Mouse (Mus musculus) spleen, postnatal 4 days (tissue): ENCODE results near the gene Rem2.

Experiments used
- DNase-seq, 2 experiments: peaks; one replicate each; pipeline ENCODE4 v3.0.0; 2022; ENCODE audit warnings: low spot score in 2 of 2

Gene Rem2

DNA sequence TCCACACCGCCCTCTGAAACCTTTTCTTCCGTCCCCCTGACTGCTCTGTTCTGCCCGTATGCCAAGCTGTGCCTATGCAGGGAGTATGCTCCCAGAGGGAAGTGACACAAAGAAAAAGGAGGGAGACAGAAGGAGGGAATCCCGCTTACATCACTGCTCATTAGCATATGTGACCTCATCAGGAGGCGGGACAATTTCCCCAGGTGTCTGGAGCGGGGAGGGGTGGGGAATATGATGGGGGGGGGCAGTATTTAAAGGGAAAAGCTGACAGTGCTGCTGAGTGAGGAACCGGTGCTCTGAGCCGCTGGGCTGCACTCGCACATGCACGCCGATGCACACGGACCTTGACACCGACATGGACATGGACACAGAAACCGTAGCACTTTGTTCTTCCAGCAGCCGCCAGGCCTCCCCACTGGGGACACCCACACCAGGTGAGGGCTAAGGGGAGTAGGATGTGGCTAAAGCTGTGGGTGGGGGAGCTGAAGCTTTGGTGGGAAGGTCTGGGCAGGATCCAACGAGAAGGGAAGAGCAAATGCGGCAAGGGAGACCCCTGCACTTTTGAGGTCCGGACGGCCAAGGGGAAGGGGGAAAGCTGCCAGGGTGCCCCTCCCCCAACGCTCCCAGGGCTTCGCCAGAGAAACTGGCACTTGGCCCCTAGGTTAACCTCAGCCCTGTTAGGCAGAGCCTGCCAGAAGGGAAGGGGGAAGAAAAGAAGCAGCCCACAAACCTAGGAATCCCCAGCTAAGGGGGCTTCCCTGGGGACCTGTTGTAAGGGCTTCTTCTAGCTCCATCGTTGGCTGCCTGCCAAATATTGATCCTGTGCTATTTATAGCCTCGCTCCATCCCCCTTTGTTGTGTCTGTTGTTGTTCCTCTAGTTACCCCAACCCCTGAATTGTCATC lies at the start of gene Rem2:
TSS of gene Rem2 (plus strand) at position 160 of the 904 bp plus-strand sequence.
- DNase-seq: no peak

DNA sequence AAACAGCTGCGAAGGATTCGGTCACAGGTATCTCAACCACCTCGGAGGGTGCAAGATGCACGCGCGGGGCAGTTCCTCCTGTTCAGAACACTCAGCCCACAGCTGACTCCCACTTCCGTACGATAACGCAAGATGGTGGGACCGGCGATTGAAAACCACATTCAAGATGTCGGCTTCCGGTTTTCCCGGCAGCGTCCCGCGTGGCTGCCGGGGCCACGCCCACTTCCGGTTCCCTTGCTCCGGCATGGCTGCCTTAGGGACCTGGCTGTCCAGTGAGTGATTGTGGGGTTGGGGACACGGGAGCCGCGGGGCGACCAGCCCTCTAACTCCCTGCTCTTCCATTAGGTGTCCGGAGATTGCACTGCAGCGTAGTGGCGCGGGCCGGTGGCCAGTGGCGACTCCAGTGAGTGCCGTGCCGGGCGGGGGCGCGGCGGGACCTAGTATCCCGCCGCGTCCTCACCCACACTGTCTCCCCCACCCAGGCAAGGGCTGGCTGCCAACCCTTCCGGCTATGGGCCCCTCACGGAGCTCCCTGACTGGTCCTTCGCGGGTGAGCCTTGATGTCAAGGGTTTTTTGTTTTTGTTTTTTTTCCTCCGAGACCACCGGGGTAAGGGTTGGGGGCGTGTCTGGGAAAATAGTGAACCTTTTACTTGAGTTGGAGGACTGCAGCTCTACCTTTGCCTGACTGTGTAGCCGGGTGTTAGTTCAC lies 49.1 kb upstream of the Rem2 start, which contains the start of gene Mrpl52:
TSS of gene Mrpl52 (plus strand) at position 221 of the 710 bp plus-strand sequence.
- DNase-seq: peak; percentile 91 to 93

DNA sequence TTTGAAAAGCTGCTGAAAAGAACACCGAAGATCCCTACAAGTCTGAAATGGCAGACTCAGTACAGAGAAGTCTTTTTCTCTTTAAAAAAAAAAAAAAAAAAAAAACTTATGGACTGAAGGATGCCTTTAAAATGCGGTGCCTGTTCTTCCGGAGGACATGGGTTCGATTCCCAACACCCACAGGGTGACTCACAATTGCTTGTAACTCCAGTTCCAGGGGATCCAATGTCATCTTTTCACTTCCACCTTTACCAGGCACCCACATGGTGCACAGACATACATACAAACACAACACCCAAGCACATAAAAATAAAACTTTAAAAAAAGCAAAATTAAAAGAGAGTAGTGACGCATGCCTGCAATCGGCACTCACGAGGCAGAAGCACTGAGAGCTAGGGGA lies 48.2 kb upstream of the Rem2 start:
- DNase-seq: no peak

DNA sequence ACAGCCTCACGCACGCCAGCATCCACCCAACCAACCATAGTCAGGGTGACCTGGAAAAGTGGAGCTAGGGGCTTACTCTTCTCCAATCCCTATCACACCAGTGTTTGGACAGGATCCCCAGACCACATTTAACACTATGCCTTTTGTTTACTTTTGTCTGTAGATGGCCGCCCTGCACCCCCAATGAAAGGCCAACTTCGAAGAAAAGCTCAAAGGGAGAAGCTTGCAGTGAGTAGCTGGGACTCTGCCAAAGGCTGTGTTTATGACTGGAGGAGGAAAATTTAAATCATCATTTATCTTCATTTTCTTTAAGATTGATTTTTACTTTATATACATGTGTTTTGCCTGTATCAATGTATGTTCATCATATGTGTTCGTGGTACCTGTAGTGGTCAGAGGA lies 47.5 kb upstream of the Rem2 start:
- DNase-seq: no peak

DNA sequence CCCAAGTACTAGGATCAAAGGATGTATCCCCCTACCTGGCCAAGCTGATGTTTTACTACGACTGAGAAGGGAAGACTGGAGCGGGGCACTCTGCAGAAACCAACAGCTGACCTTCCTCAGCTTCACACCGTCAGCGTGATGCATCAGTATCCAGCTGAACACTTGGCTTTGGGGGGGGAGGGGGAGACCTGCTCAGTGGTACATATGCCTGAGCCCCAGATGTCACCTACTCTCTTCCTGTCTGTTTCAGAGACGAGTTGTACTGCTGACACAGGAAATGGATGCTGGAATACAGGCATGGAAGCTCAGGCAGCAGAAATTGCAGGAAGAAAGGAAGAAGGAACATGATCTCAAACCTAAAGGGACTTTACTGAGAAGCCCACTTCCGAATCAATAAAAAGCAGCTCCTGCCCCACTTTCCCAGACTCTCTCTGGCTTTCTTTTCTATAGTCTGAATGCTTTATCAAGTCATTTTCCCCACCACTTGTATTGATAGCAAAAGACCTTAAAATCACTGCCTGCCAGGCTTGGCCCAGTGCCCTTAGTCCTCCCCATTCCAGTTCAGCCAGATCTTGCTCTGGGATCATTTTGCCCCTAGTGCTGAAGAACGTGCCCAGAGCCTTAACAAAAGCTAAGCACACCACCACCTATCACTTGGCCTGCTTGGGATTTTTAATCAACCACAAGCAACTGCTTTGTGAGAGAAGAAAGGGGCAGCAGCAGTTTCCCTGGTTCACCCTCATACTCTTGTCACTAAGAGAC lies 46.4 kb upstream of the Rem2 start:
- no peak for DNase-seq

DNA sequence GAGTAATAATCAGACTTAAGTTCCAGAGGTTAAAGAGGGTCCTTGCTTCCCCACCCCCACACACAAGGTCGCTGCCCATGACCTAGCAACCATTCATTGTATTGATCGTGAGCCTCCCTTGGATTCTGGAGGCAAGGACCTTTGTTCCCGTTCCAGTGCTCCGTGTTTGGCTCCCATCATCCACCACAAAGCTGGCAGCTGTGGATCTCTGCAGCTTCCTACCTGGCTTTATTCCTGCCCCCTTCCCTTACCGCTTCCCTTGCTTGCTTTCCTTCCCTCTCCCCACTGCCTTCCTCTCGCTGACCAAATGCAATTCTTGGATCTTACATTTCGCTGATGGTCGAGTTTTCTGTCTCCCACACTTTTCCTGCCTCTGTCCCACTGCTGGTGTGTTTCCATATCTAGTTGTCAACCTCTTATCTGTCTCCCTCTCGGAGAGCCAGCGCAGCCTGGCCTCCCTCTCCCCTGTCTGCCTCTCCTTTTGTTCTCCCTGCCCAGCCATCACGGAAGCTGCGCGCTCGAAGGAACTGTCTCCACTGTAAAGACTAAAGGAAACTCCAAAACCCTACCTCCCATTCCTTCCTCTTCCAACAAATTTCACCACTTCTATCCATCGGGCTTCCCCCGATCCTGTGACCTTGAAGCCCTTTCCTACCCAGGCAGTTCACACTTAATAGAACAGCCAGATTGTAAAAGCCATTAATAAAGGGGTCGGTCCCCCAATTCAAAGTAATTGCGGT lies 45.3 kb upstream of the Rem2 start:
- DNase-seq: no peak

DNA sequence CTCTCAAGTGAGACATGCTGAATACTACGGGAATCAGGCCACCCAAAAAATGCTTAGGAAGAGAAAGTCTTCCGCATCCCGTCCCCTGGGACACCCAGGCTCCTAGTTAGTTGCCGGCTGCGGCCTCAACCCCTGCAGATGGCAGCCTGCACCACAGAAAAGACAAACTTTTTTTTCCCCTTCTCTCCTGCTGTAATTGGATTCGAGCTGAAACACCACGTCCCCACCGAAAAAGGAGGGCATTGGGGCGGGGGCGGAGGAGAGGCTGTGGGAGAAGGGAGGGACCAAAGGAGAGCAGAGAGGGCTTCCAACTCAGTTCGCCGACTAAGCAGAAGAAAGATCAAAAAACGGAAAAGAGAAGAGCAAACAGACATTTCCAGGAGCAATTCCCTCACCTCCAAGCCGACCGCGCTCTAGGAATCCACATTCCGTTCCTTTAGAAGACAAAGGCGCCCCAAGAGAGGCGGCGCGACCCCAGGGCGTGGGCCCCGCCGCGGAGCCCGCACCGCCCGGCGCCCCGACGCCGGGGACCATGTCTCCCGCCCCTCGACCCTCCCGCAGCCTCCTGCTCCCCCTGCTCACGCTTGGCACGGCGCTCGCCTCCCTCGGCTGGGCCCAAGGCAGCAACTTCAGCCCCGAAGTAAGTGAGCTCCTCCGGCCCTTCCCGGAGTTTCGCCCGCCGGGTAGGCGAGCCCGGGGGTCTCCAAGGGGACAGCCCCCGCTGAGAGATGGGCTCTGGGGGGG lies 44.4 kb upstream of the Rem2 start, which contains the start of gene Mmp14:
TSS of gene Mmp14 (plus strand) at position 279 of the 744 bp plus-strand sequence.
- peak; percentile 45 to 80 for DNase-seq

DNA sequence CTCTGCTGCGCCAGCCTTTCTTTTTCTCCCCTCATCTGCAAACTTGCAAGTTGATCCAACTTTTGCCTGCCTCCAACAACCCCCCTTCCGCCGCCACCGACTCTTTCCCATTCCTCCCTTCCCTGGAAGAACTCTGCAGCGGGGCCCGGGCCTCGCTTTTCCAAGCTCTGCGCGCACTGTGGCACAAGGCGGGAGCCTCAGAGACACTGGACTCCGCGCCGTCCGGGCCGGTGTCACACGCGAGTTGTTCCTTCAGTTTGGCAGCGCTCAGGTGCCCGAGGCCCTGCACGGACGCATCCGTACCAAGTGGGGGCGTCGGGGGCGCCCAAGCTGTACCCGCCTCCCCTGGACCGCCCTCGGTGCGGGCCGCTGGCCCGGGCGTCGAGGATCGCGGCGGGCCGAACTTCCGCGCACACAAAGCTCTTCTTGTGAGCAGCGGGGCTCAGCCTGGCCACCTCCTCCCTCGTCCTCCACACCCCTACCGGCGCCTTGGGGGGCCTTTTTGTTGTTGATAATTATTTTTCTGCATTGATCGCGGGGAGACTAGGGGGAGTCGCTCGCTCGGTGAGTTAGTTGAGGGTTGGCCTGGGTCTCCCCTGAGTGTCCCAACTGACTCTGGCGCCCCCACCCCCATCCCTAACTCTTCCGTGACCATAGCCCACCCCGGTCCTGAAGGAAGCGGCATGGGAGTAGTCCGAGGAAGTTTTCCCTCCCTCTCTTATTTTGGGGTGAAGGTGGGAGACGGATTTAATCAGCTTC lies 43.6 kb upstream of the Rem2 start:
- peak; percentile 60 to 83 for DNase-seq

DNA sequence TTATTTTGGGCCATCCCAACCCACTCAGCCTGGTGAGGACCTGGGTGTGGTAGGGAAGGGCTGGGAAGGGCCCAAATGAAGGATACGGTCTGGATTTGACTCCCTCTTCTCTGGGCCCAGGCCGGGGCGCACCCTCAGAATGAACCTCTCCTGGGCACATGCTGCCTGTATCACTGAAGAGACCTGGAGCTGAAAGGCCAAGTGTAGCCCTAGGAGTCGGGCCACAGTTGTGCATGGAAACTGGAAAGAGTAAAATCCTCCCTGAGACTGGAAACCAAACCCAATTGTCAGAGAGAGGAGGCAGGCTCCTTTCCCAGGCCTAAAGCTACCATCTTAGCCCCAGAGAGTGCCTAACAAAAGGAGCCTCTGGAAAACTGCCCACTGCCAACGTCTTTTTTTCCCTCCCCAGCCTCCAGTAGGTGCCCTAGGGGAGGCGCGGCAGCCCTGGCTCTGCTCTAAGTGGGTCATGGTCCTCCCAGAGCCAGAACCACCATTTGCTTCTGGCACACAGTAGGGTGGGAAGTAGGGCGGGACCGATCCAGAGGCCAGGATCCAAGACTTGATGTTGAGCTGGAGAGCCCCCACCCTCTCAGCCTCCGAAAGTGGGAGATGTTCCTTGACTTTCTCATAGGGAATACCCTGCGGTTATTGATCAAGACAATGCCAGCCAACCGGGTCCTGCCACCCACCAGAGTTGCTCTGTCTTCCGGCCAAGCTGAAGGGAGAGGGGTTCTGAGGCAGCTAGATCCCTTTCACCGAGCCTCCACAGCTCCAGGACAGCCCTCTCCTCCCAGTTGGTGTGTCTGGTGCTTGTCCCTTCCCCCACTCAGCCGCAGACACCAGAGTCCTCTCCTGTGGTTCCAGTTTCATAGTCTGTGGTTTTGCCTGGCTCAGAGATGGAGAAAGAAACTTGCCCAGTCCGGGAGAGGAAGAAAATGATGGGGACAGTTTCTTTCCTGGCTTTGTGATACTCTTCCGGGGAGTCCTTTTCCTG lies 42.8 kb upstream of the Rem2 start:
- peak in 1 of 2 experiments; percentile 69 for DNase-seq

DNA sequence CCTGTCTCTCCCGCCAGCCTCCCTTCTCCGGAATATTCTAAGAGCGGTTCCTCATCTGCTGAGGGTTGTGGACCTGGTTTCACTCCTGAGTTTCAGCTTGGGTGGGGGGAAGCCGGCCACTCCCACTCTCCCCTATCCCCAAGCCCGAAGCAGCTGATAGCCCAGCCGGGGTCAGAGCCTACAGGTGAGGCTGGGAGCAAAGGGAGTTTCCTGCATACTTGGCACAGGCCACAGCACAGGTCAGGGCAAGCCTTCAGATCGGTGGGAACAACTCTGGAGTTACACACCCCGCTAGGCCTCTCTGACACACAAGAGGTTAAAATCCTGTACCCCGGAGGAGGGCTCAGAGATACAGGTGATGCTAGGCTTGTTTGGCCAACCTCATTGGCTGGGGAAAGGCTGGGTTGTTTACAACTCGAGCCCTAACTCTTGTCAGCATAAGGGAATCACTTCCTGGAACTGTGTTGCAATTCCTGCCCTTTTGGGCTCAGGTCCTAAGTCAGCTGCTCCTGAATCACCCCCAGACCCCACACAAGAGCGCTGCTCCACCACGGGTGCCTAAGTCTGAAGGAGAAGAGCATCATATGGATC lies 41.9 kb upstream of the Rem2 start:
- DNase-seq: no peak

DNA sequence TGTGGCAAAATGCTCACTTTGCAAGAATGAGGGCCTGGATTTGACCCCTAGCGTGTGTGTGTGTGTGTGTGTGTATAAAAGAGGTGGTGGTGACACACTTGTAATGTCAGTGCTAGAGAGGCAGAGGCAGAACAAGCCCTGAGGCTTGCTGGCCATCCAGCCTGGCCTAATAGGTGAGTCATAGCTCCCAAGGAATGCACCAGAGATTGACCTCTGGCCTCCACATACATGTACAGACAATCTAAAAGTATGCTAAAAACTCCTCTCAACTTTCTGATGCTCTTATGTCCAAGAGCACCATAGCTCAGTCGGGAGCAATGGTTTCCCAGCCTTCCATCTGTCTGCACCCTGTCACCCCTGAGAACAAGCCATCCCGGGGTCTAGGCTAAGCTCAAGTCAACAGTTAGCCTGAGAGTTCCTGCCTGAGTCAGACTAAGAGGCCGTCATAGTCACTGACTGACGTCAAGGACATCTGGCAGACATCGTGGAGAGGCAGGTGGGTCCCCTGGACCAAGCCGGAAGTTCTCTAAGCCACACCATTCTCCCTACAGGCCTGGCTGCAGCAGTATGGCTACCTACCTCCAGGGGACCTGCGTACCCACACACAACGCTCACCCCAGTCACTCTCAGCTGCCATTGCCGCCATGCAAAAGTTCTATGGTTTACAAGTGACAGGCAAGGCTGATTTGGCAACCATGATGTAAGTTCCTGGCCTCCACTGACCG lies 40.5 kb upstream of the Rem2 start:
- DNase-seq: no peak

DNA sequence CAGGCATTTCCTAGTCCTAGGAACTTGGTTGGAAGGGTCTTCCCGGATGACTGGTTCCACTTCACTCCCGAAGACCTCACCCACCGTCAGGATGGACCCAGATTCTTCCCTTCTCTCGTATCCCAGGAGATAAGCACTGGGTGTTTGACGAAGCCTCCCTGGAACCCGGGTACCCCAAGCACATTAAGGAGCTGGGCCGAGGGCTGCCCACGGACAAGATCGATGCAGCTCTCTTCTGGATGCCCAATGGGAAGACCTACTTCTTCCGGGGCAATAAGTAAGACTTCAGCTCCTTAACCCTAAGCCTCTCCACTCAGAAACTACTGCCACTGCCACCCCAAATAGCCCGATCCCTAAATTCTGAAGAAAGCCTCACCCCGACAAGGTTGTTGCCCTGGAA lies 36.7 kb upstream of the Rem2 start:
- DNase-seq: peak in 1 of 2 experiments; percentile 58

DNA sequence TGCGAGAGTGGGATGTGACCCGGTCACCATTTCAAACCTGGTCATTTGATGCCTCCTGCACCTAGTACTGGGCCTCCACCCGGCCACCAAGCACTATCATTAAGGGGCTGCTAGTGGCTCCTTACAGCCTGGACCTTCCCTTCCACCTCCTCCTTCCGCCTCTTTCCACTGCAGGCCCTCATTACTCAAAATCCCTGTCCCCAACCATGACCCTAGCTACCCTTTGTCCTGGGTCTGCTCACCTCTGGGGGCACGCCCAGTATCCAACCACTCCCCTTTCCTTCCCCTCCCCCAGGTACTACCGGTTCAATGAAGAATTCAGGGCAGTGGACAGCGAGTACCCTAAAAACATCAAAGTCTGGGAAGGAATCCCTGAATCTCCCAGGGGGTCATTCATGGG lies 36.3 kb upstream of the Rem2 start:
- DNase-seq: no peak

DNA sequence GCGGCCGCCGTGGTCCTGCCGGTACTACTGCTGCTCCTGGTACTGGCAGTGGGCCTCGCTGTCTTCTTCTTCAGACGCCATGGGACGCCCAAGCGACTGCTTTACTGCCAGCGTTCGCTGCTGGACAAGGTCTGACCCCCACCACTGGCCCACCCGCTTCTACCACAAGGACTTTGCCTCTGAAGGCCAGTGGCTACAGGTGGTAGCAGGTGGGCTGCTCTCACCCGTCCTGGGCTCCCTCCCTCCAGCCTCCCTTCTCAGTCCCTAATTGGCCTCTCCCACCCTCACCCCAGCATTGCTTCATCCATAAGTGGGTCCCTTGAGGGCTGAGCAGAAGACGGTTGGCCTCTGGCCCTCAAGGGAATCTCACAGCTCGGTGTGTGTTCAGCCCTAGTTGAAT lies 35.4 kb upstream of the Rem2 start:
- peak in 1 of 2 experiments; percentile 61 for DNase-seq

DNA sequence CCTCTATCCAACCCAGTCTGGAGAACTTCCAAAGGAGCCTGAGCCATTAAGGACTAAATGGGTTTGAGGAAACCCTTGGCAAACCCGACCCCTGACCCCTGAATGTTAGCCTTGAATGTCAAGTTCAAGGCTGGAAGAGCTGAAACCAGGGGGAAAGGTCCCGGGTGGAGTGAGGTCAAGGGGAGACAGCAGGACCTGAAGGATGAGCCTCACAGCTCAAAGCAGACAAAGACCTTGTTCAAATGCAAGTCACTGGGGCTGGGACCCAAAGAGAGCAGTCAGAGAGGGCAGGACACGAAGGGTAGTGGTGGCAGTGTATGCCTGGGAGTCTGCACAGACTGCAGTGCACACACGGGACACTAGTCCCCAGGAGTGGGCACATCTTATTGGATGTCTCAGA lies 34.5 kb upstream of the Rem2 start:
- DNase-seq: peak in 1 of 2 experiments; percentile 56

DNA sequence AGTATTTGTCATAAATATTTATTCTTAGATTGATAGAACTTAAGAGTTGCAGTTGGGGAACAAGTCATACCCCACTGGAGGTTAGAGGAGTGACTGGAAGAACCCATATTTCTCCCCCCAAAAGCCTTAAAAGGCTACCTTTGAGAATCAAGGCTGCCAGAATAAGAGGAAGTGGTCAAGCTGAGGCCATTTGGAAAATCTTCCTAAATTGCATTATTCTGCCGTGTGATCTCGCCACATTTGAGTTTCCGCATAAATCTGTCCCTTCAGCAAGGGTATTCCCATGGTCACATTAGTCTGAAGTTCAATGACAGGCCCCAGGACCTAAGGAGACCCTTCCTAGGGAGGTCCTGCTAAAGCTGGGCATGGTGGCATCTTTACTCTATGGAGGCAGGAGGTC lies 33.4 kb upstream of the Rem2 start:
- no peak for DNase-seq

DNA sequence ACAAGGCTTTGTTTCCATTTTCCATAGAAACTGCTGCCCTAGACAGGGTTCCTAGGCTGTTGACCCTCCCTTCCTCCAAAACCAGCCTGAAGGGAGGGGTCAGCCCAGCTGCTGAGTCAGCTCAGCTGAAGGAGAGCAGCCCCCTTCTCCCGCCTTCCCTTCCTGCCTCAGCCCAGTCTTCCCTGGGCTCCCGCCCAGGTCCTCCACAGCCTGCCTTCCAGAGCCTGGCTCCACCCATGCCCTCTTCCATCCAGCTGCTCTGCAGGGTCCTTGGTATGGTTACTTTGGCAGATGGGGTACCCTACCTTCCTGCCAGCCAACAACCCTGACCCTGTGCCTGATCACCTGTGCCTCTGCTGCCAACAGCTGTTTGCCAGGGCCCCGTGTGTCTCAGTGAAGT lies 32.7 kb upstream of the Rem2 start:
- DNase-seq: no peak
